Mouse (Mus musculus) hindbrain, embryonic 11.5 days (tissue): Measurements from ENCODE around the gene Itpa. TPM values are rescaled to one million over a fixed set of nuclear protein-coding genes. Genes with fewer than 3 reads are reported as not detected.

Experiments
- ATAC-seq: fragments of 200-750 bp; cut with Nextera tagmentation; 2 replicates; pipeline ENCODE4 v1.8.0; 2017; ENCODE audit warnings: mild to moderate bottlenecking, moderate TSS enrichment, moderate library complexity; ENCODE audit not compliant: low FRiP score
- DNase-seq: peaks from one replicate; pipeline ENCODE4 v3.0.0-alpha.2; 2015; ENCODE audit warnings: low spot score
- H3K27ac ChIP-seq: fragments of 300-500 bp; sonication (generic); 2 replicates; pipeline ENCODE4 v1.5.1; 2014; ENCODE audit warnings: mild to moderate bottlenecking, low read depth, low read length
- H3K27me3 ChIP-seq: fragments of 300-500 bp; sonication (generic); 2 replicates; pipeline ENCODE4 v1.6.1; 2014; ENCODE audit warnings: mild to moderate bottlenecking, low read length, moderate library complexity, mixed read lengths; ENCODE audit not compliant: control insufficient read depth, insufficient read depth
- H3K36me3 ChIP-seq: fragments of 300-500 bp; sonication (generic); 2 replicates; pipeline ENCODE4 v1.6.1; 2014; ENCODE audit warnings: mild to moderate bottlenecking, low read length, moderate library complexity, mixed read lengths; ENCODE audit not compliant: control insufficient read depth, insufficient read depth
- H3K4me1 ChIP-seq: fragments of 300-500 bp; sonication (generic); replicated peaks from 2 replicates; pipeline ENCODE4 v1.6.1; 2014; ENCODE audit warnings: low read length, mixed read lengths; ENCODE audit not compliant: control insufficient read depth, insufficient read depth
- H3K4me2 ChIP-seq: fragments of 300-500 bp; sonication (generic); replicated peaks from 2 replicates; pipeline ENCODE4 v1.6.1; 2014; ENCODE audit warnings: mild to moderate bottlenecking, low read depth, low read length
- H3K4me3 ChIP-seq: fragments of 300-500 bp; sonication (generic); 2 replicates; pipeline ENCODE4 v1.5.1; 2014; ENCODE audit warnings: low read depth, low read length
- H3K9ac ChIP-seq: fragments of 300-500 bp; sonication (generic); 2 replicates; pipeline ENCODE4 v1.6.1; 2014; ENCODE audit warnings: low read depth, low read length
- H3K9me3 ChIP-seq: fragments of 300-500 bp; sonication (generic); 2 replicates; pipeline ENCODE4 v1.6.1; 2016; ENCODE audit warnings: low read length; ENCODE audit not compliant: control insufficient read depth
- WGBS: fragments of 180-500 bp; shearing (Covaris S2); extraction: QIAGEN DNeasy Blood & Tissue Kit; methylation state at CpG from one replicate; pipeline ENCODE4 v1.1.7; 2014; 5-methylcytosine and 5-hydroxymethylcytosine counted together
- polyA plus RNA-seq: library from polyadenylated mRNA; unstranded; fragments of >200 nt; fragmentation: Nextera tagmentation; extraction: Ambion mirVana; gene quantifications from 2 replicates; pipeline ENCODE4 v1.2.1, GENCODE M21; 2014

Gene Itpa
- polyA plus RNA-seq: 132 and 137 TPM in 2 replicates

GRCm38 (mm10) chr2:130667559-130667958, at the start of gene Itpa:
TSS of gene Itpa (plus strand) at chr2:130667610.
- no peaks in the 10 kb centered on the region for H3K9me3 ChIP-seq
- peak within 1 kb of the TSS; percentile 71 for H3K4me3 ChIP-seq
- H3K4me2 ChIP-seq: peak within 1 kb of the TSS; percentile 84
- H3K9ac ChIP-seq: peak within 1 kb of the TSS; percentile 75
- 0 out of 2 replicates have a peak, but pooled peaks cover 2% of the 10 kb centered on the region for H3K4me1 ChIP-seq
- WGBS: 1% methylated on average over 31 of the region's 31 CpGs
- peak; percentile 71 for ATAC-seq
- peak within 1 kb of the TSS; percentile 51; the same call in 1 of the 2 replicates for H3K27ac ChIP-seq
- DNase-seq: peak; percentile 90
- H3K27me3 ChIP-seq: no peaks in the 10 kb centered on the region
- H3K36me3 ChIP-seq: peaks cover 2% of the 10 kb centered on the region; the same call in 1 of the 2 replicates

- no peaks in the 10 kb centered on the region for H3K9me3 ChIP-seq
- no peaks in the 10 kb centered on the region for H3K27me3 ChIP-seq
- no peak overlapping the region for H3K4me3 ChIP-seq
- WGBS: 94% methylated on average over 7 of the region's 7 CpGs
- no peak for DNase-seq
- no peak for ATAC-seq
- no peak overlapping the region for H3K9ac ChIP-seq
- no peaks in the 10 kb centered on the region for H3K4me1 ChIP-seq
- H3K36me3 ChIP-seq: peaks cover 13% of the 10 kb centered on the region; the same call in 1 of the 2 replicates
- H3K4me2 ChIP-seq: no peak overlapping the region
- no peak overlapping the region for H3K27ac ChIP-seq
These were observed 48.4 kb upstream of the Itpa start for GRCm38 (mm10) chr2:130618972-130619371.

- no peaks in the 10 kb centered on the region for H3K27me3 ChIP-seq
- no peak overlapping the region for H3K9ac ChIP-seq
- WGBS: 67% methylated on average over 3 of the region's 3 CpGs
- peak; percentile 36 for DNase-seq
- H3K9me3 ChIP-seq: no peaks in the 10 kb centered on the region
- H3K36me3 ChIP-seq: peaks cover 2% of the 10 kb centered on the region; the same call in 1 of the 2 replicates
- no peak for ATAC-seq
- H3K4me1 ChIP-seq: no peaks in the 10 kb centered on the region
- peak overlapping the region; percentile 79; the same call in 1 of the 2 replicates for H3K4me3 ChIP-seq
- no peak overlapping the region for H3K4me2 ChIP-seq
- no peak overlapping the region for H3K27ac ChIP-seq
These were observed 39.0 kb upstream of the Itpa start for GRCm38 (mm10) chr2:130628424-130628823.

GRCm38 (mm10) chr2:130629080-130629838, 38.2 kb upstream of the Itpa start:
- Histone ChIP-seq H3K4me3 (peak overlapping the region; percentile 79), H3K27me3 (peaks cover 8% of the 10 kb centered on the region), H3K36me3 (peaks cover 2% of the 10 kb centered on the region; the same call in 1 of the 2 replicates), H3K9ac (peak overlapping the region; percentile 87), H3K4me1 (no peaks in the 10 kb centered on the region; the same call in 1 of the 2 replicates), H3K4me2 (peak overlapping the region; percentile 73), H3K9me3 (no peaks in the 10 kb centered on the region), H3K27ac (no peak overlapping the region)
- 3% methylated on average over 37 of the region's 37 CpGs for WGBS
- ATAC-seq: peak; percentile 41
- DNase-seq: no peak

GRCm38 (mm10) chr2:130629839-130630203, 37.6 kb upstream of the Itpa start, which contains the start of the genes Fastkd5 and Ubox5:
TSS of gene Fastkd5 (minus strand) at chr2:130630027.
TSS of gene Ubox5 (minus strand) at chr2:130630038.
- WGBS: 0% methylated on average over 24 of the region's 25 CpGs

GRCm38 (mm10) chr2:130632416-130632815, 35.0 kb upstream of the Itpa start:
- no peak overlapping the region for H3K9ac ChIP-seq
- H3K36me3 ChIP-seq: no peaks in the 10 kb centered on the region; the same call in 1 of the 2 replicates
- H3K9me3 ChIP-seq: no peaks in the 10 kb centered on the region
- ATAC-seq: no peak
- H3K4me2 ChIP-seq: no peak overlapping the region
- DNase-seq: no peak
- H3K27ac ChIP-seq: no peak overlapping the region
- H3K27me3 ChIP-seq: peaks cover 39% of the 10 kb centered on the region
- 70% methylated on average over 1 of the region's 1 CpGs for WGBS
- no peak overlapping the region for H3K4me3 ChIP-seq
- peaks cover 8% of the 10 kb centered on the region for H3K4me1 ChIP-seq

More at GRCm38 (mm10) chr2:130629839-130630203, 37.6 kb upstream of the Itpa start, which contains the start of the genes Fastkd5 and Ubox5:
- peaks cover 13% of the 10 kb centered on the region for H3K27me3 ChIP-seq
- H3K4me2 ChIP-seq: peak within 1 kb of the TSS; percentile 73
- ATAC-seq (peak; percentile 81), DNase-seq (peak; percentile 91)
- H3K9me3 ChIP-seq: no peaks in the 10 kb centered on the region
- peak within 1 kb of the TSS; percentile 79 for H3K4me3 ChIP-seq
- peaks cover 2% of the 10 kb centered on the region; the same call in 1 of the 2 replicates for H3K36me3 ChIP-seq
- H3K9ac ChIP-seq: peak within 1 kb of the TSS; percentile 87
- no peak within 1 kb of the TSS for H3K27ac ChIP-seq
- peaks cover 2% of the 10 kb centered on the region for H3K4me1 ChIP-seq

- Histone ChIP-seq H3K27ac (no peak overlapping the region), H3K9me3 (no peaks in the 10 kb centered on the region), H3K4me3 (no peak overlapping the region), H3K4me1 (peaks cover 8% of the 10 kb centered on the region), H3K36me3 (no peaks in the 10 kb centered on the region), H3K27me3 (peaks cover 43% of the 10 kb centered on the region), H3K4me2 (no peak overlapping the region), H3K9ac (no peak overlapping the region)
- DNase-seq (peak; percentile 61), ATAC-seq (no peak)
- WGBS: 40% methylated on average over 5 of the region's 5 CpGs
These were observed 34.3 kb upstream of the Itpa start for GRCm38 (mm10) chr2:130632887-130633675.

GRCm38 (mm10) chr2:130634006-130634738, 33.2 kb upstream of the Itpa start:
- Histone ChIP-seq H3K27me3 (peaks cover 48% of the 10 kb centered on the region), H3K9ac (peak overlapping the region; percentile 52; the same call in 1 of the 2 replicates), H3K4me1 (peaks cover 8% of the 10 kb centered on the region), H3K4me2 (peak overlapping the region; percentile 78), H3K36me3 (no peaks in the 10 kb centered on the region), H3K9me3 (no peaks in the 10 kb centered on the region), H3K4me3 (peak overlapping the region; percentile 35), H3K27ac (no peak overlapping the region)
- DNase-seq (peak; percentile 51), ATAC-seq (peak; percentile 53; the same call in 1 of the 2 replicates)
- WGBS: 7% methylated on average over 14 of the region's 14 CpGs
